Mouse (Mus musculus): ENCODE results near the gene Oxld1. TPM values are rescaled to one million over a fixed set of nuclear protein-coding genes. Genes with fewer than 3 reads are reported as not detected.

Oxld1 gene
- 9.7 and 10.5 TPM in 2 replicates for polyA plus RNA-seq (2016; fragmentation: Nextera tagmentation; extraction: Ambion mirVana)

DNA sequence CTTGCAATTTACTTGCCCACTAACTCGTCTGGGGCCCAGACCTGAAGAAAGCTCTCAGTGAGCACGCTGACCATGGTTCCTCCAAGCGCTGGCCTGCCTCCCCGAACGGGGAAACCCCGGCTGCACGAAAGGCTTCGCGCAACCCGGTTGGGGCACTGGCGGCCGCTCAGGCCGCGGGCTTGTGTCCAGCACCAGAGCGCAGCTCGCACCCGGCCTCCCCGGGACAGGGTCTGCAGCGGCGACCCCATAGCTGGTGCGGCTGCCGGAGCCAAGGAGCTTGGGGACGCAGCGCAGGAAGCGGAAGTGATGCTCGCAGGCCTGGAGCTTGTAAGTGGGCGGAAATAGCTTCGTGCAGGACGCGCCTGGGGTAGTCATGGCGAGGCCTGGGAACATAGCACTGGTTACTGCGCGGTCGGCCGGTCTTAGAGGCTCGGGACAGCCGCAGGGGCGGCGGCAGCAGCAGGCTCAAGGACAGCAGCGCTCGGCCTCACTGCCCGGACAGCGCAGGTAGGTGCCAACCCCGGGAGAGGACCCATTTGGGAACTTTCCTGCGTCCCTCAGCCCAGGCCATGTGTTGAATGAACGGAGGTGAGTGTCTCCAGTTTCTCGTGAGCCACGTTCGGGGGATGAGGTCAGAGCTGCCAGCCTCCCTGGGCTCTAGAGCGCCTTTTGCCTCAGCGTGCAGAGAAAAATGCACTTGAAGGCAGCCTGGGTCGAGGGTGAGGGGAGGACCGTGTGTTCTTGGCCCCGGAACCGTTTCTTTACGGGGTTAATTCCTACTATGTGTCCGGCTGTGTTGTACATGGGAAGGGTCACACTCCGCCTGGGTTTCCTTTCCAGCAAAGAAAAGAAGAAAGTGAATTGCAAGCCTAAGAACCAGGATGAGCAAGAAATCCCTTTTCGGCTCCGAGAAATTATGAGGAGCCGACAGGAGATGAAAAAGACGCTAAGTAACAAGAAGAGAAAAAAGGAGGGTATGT, at the start of gene Oxld1, which contains the start of gene Ccdc137:
Gene Oxld1 (minus strand): TSS at position 297 of the 980 bp plus-strand sequence.
Gene Ccdc137 (plus strand): TSS at position 344 of the 980 bp plus-strand sequence.
- peaks cover 31% of the 10 kb centered on the region for H3K4me1 ChIP-seq
- no peaks in the 10 kb centered on the region for H3K27me3 ChIP-seq (ENCODE audit: low read depth, poor library complexity, severe bottlenecking)
- peak; percentile 90 for DNase-seq (ENCODE audit: low spot score)
- H3K27ac ChIP-seq, result peak within 1 kb of the TSS; percentile 97
- H3K36me3 ChIP-seq, result peaks cover 58% of the 10 kb centered on the region
- WGBS, result 5% methylated on average over 62 of the region's 62 CpGs
- no peaks in the 10 kb centered on the region for H3K9me3 ChIP-seq (replicated peaks)
- peak within 1 kb of the TSS; percentile 98 for H3K4me3 ChIP-seq

DNA sequence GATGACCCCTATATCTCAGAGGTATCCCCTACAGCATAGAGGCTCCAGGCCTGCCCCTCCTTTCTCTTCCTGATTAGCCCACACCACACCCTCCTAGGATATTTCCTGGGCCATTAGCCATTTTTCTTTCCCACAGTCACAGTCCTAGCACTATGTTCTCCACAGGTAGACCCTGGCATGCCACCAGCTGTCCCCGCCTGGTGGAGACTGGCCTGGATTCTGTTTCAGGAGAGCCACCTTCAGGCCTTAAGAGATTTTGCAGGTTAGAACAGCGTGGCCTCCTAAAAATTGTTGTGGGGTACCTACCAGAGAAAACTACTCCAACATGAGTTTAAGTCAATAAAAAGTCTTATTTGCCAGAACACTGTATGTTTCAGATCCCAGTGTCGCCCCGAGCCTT, 49.0 kb upstream of the Oxld1 start:
- Histone ChIP-seq H3K36me3 (no peaks in the 10 kb centered on the region), H3K27me3 (ENCODE audit: low read depth, poor library complexity, severe bottlenecking) (0 out of 2 replicates have a peak, but pooled peaks cover 4% of the 10 kb centered on the region), H3K27ac (no peak overlapping the region), H3K4me3 (no peak overlapping the region), H3K4me1 (peaks cover 13% of the 10 kb centered on the region), H3K9me3 (replicated peaks) (no peaks in the 10 kb centered on the region)
- WGBS, result 62% methylated on average over 4 of the region's 4 CpGs
- DNase-seq (ENCODE audit: low spot score), result no peak

DNA sequence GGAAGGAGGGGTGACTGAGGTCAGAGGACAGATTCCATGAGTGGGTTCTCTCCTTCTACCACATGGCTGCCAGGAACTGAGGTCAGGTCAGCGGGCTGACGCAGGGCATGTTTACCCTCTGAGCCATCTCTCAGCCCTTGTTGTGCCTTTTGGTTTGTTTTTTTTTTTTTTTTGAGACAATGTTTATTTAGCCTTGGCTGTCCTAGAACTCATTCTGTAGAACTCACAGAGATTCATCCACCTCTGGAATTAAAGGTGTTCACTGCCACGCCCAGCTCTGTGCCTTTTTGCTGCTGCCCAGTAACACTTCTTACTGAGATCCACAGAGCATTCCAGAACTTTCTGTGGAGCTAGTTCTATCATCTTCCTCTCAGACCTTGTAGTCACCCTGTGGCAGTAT, 47.8 kb upstream of the Oxld1 start:
- Histone ChIP-seq H3K9me3 (replicated peaks) (no peaks in the 10 kb centered on the region), H3K4me1 (peaks cover 12% of the 10 kb centered on the region), H3K36me3 (no peaks in the 10 kb centered on the region), H3K27me3 (ENCODE audit: low read depth, poor library complexity, severe bottlenecking) (0 out of 2 replicates have a peak, but pooled peaks cover 4% of the 10 kb centered on the region), H3K4me3 (no peak overlapping the region), H3K27ac (no peak overlapping the region)
- DNase-seq (ENCODE audit: low spot score), result no peak
- 94% methylated on average over 3 of the region's 3 CpGs for WGBS

DNA sequence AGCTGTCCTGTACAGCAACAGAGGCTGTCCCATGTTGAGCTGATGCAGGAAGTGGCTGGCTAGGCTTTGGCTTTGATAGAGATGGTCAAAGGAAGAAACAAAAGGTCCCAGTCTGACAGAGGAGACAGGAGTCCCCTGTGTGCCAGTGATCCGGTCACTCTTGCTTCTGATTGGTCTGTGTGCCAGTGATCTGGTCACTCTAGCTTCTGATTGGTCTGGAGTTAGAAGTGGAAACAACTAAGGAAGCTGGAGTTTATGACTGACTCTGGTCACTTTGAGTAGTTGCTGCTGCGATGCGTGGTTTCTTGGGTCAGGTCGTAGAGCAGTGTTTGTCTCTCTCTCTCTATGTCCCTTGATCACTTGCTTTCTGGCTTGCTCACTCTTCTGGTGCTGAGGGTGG, 43.8 kb upstream of the Oxld1 start:
- Histone ChIP-seq H3K4me1 (peaks cover 8% of the 10 kb centered on the region), H3K27ac (no peak overlapping the region), H3K27me3 (ENCODE audit: low read depth, poor library complexity, severe bottlenecking) (no peaks in the 10 kb centered on the region), H3K4me3 (no peak overlapping the region), H3K36me3 (peaks cover 33% of the 10 kb centered on the region), H3K9me3 (replicated peaks) (no peaks in the 10 kb centered on the region)
- no peak for DNase-seq (ENCODE audit: low spot score)
- WGBS, result 87% methylated on average over 4 of the region's 4 CpGs

DNA sequence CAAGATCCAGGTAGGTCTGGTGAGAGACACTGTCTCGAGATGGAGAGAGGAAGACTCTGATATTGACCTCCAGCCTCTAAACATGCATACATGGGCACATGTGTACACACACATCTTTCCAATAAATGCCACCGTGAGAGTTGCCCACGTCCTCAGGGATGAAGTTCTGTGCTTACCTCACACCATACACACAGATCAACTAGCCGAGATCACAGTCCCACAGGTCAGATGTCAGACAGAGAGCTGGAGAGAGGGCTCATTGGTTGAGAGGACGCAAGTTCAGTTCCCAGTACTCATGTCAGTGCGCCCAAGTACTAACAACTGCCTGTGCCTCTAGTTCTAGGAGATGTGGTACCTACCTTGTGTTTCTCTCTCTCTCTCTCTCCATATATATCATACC, 43.1 kb upstream of the Oxld1 start:
- Histone ChIP-seq H3K4me3 (no peak overlapping the region), H3K27me3 (ENCODE audit: low read depth, poor library complexity, severe bottlenecking) (no peaks in the 10 kb centered on the region), H3K36me3 (peaks cover 40% of the 10 kb centered on the region), H3K9me3 (replicated peaks) (no peaks in the 10 kb centered on the region), H3K4me1 (peaks cover 8% of the 10 kb centered on the region), H3K27ac (no peak overlapping the region)
- DNase-seq (ENCODE audit: low spot score), result no peak
- WGBS, result 71% methylated on average over 6 of the region's 6 CpGs

DNA sequence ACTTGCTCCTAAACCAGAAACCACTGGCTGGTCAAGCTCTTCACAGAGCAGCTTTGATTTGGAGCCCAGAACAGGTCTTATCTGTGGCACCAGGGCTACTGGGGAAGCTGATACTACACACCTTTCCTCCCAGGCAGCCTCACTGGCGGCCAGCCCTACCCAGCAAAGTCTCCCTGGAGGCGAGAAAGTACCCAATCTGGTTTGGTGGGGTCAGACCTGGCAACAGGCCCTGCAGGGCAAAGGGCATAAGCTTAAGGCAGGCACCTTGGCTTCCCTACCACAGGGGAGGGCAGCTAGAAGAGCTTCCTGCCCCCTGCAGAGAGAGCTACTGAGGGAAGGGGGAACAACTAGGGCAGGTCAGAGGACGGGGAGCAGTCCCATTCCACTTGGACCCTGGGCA, 42.5 kb upstream of the Oxld1 start:
- no peaks in the 10 kb centered on the region for H3K9me3 ChIP-seq (replicated peaks)
- 0 out of 2 replicates have a peak overlapping the region, but pooled peaks have one; percentile 4 for H3K4me3 ChIP-seq
- 23% methylated on average over 3 of the region's 3 CpGs for WGBS
- no peak for DNase-seq (ENCODE audit: low spot score)
- H3K36me3 ChIP-seq, result peaks cover 46% of the 10 kb centered on the region
- H3K27me3 ChIP-seq (ENCODE audit: low read depth, poor library complexity, severe bottlenecking), result no peaks in the 10 kb centered on the region
- H3K4me1 ChIP-seq, result peaks cover 8% of the 10 kb centered on the region
- H3K27ac ChIP-seq, result peak overlapping the region; percentile 46; the same call in 1 of the 2 replicates

DNA sequence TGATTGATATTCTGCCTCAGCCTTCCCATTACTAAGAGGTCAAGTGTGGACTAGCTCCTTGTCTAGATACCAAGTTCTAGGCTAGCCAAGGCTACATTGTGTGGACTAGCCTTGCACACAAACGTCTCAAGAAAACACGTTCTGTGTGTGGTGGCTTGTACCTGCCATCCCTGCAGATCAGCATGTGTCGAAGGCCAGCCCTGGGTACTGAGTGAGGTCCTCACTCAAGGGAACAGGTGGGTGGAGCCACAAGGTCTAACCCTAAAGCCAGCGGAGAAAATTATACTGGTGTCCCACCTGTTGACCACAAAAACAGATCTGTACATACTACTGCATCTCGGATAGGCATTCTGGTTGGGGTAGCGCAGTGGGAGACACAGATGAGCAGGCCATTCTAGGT, 42.0 kb upstream of the Oxld1 start:
- WGBS, result 82% methylated on average over 6 of the region's 6 CpGs
- Histone ChIP-seq H3K27me3 (ENCODE audit: low read depth, poor library complexity, severe bottlenecking) (no peaks in the 10 kb centered on the region), H3K36me3 (peaks cover 51% of the 10 kb centered on the region), H3K4me3 (no peak overlapping the region), H3K27ac (no peak overlapping the region), H3K9me3 (replicated peaks) (no peaks in the 10 kb centered on the region), H3K4me1 (peaks cover 8% of the 10 kb centered on the region)
- no peak for DNase-seq (ENCODE audit: low spot score)

DNA sequence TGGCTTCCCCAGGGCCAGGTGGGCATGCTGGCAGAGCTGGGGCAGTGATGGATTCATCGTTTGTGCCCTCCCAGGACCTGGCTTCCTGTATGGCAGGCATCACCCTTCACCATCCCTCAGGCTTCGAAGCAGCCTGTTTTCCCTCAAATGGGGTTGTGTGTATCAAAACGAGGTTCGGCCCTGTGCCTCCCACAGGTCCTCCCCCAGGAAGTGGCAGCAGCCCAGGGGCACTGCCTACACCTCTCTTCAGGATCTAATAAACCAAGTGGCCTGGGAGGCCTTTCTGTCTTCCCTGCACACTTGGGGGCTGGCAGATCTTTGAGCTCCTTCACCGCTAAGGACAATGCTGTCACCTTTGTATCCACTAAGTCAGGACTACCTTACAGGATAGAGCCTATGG, 41.0 kb upstream of the Oxld1 start:
- H3K27me3 ChIP-seq (ENCODE audit: low read depth, poor library complexity, severe bottlenecking), result no peaks in the 10 kb centered on the region
- 92% methylated on average over 5 of the region's 5 CpGs for whole genome bisulfite sequencing
- H3K36me3 ChIP-seq, result peaks cover 61% of the 10 kb centered on the region
- peaks cover 12% of the 10 kb centered on the region for H3K4me1 ChIP-seq
- no peak for DNase-seq (ENCODE audit: low spot score)
- 0 out of 2 replicates have a peak overlapping the region, but pooled peaks have one; percentile 38 for H3K27ac ChIP-seq
- H3K9me3 ChIP-seq (replicated peaks), result no peaks in the 10 kb centered on the region
- no peak overlapping the region for H3K4me3 ChIP-seq

DNA sequence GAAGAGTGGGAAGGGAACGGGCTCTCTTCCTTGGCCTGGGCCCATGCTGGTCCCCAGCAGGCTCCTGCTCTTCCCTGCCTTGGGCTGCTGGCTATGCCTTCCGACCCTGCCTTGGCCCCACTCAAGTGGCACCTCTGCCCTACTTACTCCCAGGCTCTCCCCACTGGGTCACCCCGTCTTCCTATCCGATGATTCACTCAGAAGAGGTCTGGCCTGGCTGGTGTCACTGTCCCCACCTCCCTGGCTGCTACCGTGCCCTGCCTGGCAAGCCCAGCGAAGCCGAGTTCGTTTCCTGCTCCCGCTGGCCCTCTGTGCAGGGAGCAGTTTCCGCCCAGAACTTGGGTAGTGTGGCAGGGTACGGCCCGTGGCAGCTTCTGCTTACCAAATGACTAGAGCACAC, 40.4 kb upstream of the Oxld1 start:
- H3K4me1 ChIP-seq, result peaks cover 19% of the 10 kb centered on the region
- 92% methylated on average over 12 of the region's 12 CpGs for WGBS
- no peak for DNase-seq (ENCODE audit: low spot score)
- no peak overlapping the region for H3K27ac ChIP-seq
- H3K9me3 ChIP-seq (replicated peaks), result no peaks in the 10 kb centered on the region
- 0 out of 2 replicates have a peak overlapping the region, but pooled peaks have one; percentile 4 for H3K4me3 ChIP-seq
- peaks cover 65% of the 10 kb centered on the region for H3K36me3 ChIP-seq
- no peaks in the 10 kb centered on the region for H3K27me3 ChIP-seq (ENCODE audit: low read depth, poor library complexity, severe bottlenecking)

DNA sequence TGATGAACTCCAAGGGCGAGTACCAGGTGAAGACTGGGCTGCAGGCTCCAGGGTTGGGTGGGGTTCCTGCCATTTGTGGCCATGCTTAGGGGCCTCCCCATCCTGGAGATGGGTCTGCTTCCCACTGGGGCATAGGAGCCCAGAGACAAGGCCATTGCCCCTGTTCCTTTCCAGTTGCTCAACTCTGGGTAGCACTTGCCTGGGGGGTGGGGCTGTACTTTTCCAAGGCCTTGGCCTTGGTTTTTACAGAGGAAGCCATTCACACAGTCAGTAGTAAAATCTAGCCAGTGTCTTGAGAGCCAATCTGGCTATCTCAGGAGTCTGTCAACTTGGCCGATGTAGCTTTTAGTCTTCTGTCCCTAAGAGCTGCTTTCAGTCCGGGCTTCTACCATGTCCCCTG, 39.6 kb upstream of the Oxld1 start:
- WGBS, result 96% methylated on average over 3 of the region's 3 CpGs
- peaks cover 65% of the 10 kb centered on the region for H3K36me3 ChIP-seq

DNA sequence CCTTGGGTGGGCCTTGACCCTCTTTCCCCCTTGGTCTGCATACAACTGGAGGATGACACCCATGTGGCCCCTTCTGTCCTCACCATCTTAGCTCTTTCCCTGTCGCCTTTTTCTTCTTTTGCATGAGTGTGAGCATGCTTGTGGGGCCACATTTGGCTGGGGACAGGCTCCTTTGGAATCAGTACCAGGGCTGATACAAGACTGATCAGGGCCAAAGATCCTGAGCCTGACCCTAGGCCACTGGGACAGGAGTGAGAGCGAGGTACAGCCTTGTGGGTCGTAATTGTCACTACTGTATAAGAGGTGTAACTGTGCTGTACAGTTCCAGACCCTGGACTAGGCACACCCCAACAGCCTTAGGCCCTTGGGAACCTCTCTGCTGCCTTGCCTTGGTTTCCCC, 36.0 kb upstream of the Oxld1 start:
- Histone ChIP-seq H3K27ac (0 out of 2 replicates have a peak overlapping the region, but pooled peaks have one; percentile 19), H3K4me3 (peak overlapping the region; percentile 97; the same call in 1 of the 2 replicates), H3K9me3 (replicated peaks) (no peaks in the 10 kb centered on the region), H3K4me1 (peaks cover 51% of the 10 kb centered on the region), H3K36me3 (peaks cover 72% of the 10 kb centered on the region), H3K27me3 (ENCODE audit: low read depth, poor library complexity, severe bottlenecking) (no peaks in the 10 kb centered on the region)
- WGBS, result 82% methylated on average over 3 of the region's 3 CpGs
- no peak for DNase-seq (ENCODE audit: low spot score)

More for the DNA sequence above, 39.6 kb upstream of the Oxld1 start:
- Histone ChIP-seq H3K27ac (no peak overlapping the region), H3K9me3 (replicated peaks) (no peaks in the 10 kb centered on the region), H3K4me1 (peaks cover 27% of the 10 kb centered on the region), H3K27me3 (ENCODE audit: low read depth, poor library complexity, severe bottlenecking) (no peaks in the 10 kb centered on the region), H3K4me3 (no peak overlapping the region)
- DNase-seq (ENCODE audit: low spot score), result no peak

DNA sequence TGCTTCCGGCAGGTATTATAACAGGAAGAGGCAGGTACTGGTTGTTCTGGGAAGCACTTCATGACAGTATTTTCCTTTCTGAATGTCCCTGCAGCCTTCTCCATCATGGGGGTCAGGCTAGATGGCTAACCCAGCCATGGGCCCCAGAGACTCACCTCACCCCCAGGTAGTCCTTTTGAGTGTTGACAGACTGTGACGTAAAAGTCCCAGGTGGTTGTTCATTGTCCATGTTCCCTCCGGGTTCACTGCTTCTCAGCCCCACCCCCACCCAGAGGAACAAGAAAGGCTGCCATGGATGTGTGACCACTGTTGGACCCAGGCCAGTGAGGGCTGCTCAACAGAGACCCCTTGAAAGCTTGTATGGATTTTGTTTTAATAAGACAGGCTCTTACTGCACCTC, 35.5 kb upstream of the Oxld1 start:
- Histone ChIP-seq H3K4me3 (peak overlapping the region; percentile 97), H3K4me1 (peaks cover 51% of the 10 kb centered on the region), H3K27me3 (ENCODE audit: low read depth, poor library complexity, severe bottlenecking) (no peaks in the 10 kb centered on the region), H3K27ac (peak overlapping the region; percentile 90), H3K9me3 (replicated peaks) (no peaks in the 10 kb centered on the region), H3K36me3 (peaks cover 72% of the 10 kb centered on the region)
- 81% methylated on average over 3 of the region's 3 CpGs for WGBS
- no peak for DNase-seq (ENCODE audit: low spot score)

DNA sequence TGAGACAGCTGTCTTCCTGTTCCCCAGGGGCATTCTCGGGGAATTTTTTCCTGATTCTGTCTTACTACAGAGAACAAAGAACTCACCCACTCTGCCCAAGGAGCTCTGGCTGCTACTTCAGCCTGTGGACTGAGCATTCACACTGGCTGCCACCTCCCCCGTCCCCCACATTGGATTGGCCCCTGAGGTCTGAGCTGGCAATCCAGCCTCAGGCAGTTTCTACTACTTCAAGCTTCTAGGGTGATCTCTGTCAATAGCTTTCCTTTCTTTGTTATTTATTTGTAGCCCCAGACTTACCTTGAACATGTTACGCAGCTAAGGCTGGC, 35.0 kb upstream of the Oxld1 start:
- H3K4me3 ChIP-seq, result peak overlapping the region; percentile 97
- peaks cover 72% of the 10 kb centered on the region for H3K36me3 ChIP-seq
- peaks cover 51% of the 10 kb centered on the region for H3K4me1 ChIP-seq
- no peaks in the 10 kb centered on the region for H3K27me3 ChIP-seq (ENCODE audit: low read depth, poor library complexity, severe bottlenecking)
- WGBS, result 30% methylated on average over 3 of the region's 3 CpGs
- peak; percentile 60 for DNase-seq (ENCODE audit: low spot score)
- H3K9me3 ChIP-seq (replicated peaks), result no peaks in the 10 kb centered on the region
- peak overlapping the region; percentile 90 for H3K27ac ChIP-seq
